In genomic region chr5:119671124-119671801, GRCm38 (mm10) we compare ENCODE assay signal across 8 mouse cellular contexts. TPM values are rescaled to one million over a fixed set of nuclear protein-coding genes. Genes with fewer than 3 reads are reported as not detected.
DNase-seq lines count a peak whose midpoint lies in the region; ATAC-seq and TF ChIP-seq lines count a peak whose summit lies in the region.

No protein-coding gene starts in this region.

- H3K9ac ChIP-seq in liver, adult 2 months (ENCODE audit: low read depth, low read length) = peak overlapping the region; percentile 36
- H3K9ac ChIP-seq in embryonic facial prominence, embryonic 15.5 days = peak overlapping the region; percentile 89
- H3K9ac ChIP-seq in hindbrain, embryonic 11.5 days (ENCODE audit: low read depth, low read length) = peak overlapping the region; percentile 11; the same call in 1 of the 2 replicates
- H3K9ac ChIP-seq in lung, embryonic 16.5 days (ENCODE audit: low read length) = peak overlapping the region; percentile 91

- peak overlapping the region; percentile 65 for H3K4me3 ChIP-seq in liver, adult 2 months (ENCODE audit: insufficient read depth, low read depth, low read length)
- peak overlapping the region; percentile 64 for H3K4me3 ChIP-seq in embryonic facial prominence, embryonic 15.5 days (replicated peaks)
- peak overlapping the region; percentile 26 for H3K4me3 ChIP-seq in hindbrain, embryonic 11.5 days (ENCODE audit: low read depth, low read length)
- peak overlapping the region; percentile 70 for H3K4me3 ChIP-seq in lung, embryonic 16.5 days (ENCODE audit: low read length)

- no peak for ATAC-seq in embryonic facial prominence, embryonic 15.5 days (ENCODE audit: insufficient number of reproducible peaks, low FRiP score, low TSS enrichment, low read depth)
- no peak for ATAC-seq in hindbrain, embryonic 11.5 days (ENCODE audit: low FRiP score)
- ATAC-seq in lung, embryonic 16.5 days (ENCODE audit: low read depth) = no peak

- H3K4me2 ChIP-seq in embryonic facial prominence, embryonic 15.5 days (replicated peaks) = peak overlapping the region; percentile 78
- H3K4me2 ChIP-seq in hindbrain, embryonic 11.5 days (replicated peaks; ENCODE audit: low read depth, low read length) = peak overlapping the region; percentile 52
- peak overlapping the region; percentile 79 for H3K4me2 ChIP-seq in lung, embryonic 16.5 days (ENCODE audit: low read depth, low read length)

- peak overlapping the region; percentile 3 for H3K27ac ChIP-seq in liver, adult 2 months (replicated peaks; ENCODE audit: insufficient read depth, low read depth, low read length)
- peak overlapping the region; percentile 99 for H3K27ac ChIP-seq in embryonic facial prominence, embryonic 15.5 days (replicated peaks)
- H3K27ac ChIP-seq in hindbrain, embryonic 11.5 days (ENCODE audit: low read depth, low read length) = no peak overlapping the region
- peak overlapping the region; percentile 98 for H3K27ac ChIP-seq in lung, embryonic 16.5 days (ENCODE audit: low read length)

- DNase-seq in liver, adult 2 months (ENCODE audit: extremely low read depth, low read depth, low spot score) = peak; percentile 34
- no peak for DNase-seq in liver
- peak; percentile 58 for DNase-seq in hindbrain, embryonic 11.5 days (ENCODE audit: low spot score)
- no peak for DNase-seq in frontal cortex, postnatal 10 days (ENCODE audit: low spot score in 2 of 2)
- DNase-seq in urinary bladder, postnatal 36 days (ENCODE audit: low spot score in 2 of 2) = no peak
- no peak for DNase-seq in layer of hippocampus, adult 8-10 months (ENCODE audit: low spot score in 2 of 2)

- TF ChIP-seq CTCF in liver, adult 2 months (IDR thresholded peaks at IDR 0.05; ENCODE audit: low read depth, low read length) = no peak

- WGBS in liver, adult 2 months = 1% methylated on average over 40 of the region's 40 CpGs
- WGBS in embryonic facial prominence, embryonic 15.5 days = under 1% methylated on average over 40 of the region's 40 CpGs
- under 1% methylated on average over 40 of the region's 40 CpGs for WGBS in hindbrain, embryonic 11.5 days
- WGBS in lung, embryonic 16.5 days = under 1% methylated on average over 40 of the region's 40 CpGs

- H3K9me3 ChIP-seq in embryonic facial prominence, embryonic 15.5 days (replicated peaks) = no peaks in the 10 kb centered on the region
- no peaks in the 10 kb centered on the region for H3K9me3 ChIP-seq in hindbrain, embryonic 11.5 days (ENCODE audit: control insufficient read depth, low read length)
- no peaks in the 10 kb centered on the region for H3K9me3 ChIP-seq in lung, embryonic 16.5 days (ENCODE audit: control insufficient read depth, low read length)

- H3K79me2 ChIP-seq in liver, adult 2 months (ENCODE audit: control insufficient read depth, insufficient read depth, low read length) = 0 out of 2 replicates have a peak, but pooled peaks cover 3% of the 10 kb centered on the region

- TF ChIP-seq POLR2A in liver, adult 2 months (IDR thresholded peaks at IDR 0.05; ENCODE audit: extremely low read depth, insufficient read depth, low read length) = no peak

- H3K27me3 ChIP-seq in liver, adult 2 months (ENCODE audit: control insufficient read depth, insufficient read depth, low read length) = no peaks in the 10 kb centered on the region
- H3K27me3 ChIP-seq in embryonic facial prominence, embryonic 15.5 days = peaks cover 33% of the 10 kb centered on the region
- H3K27me3 ChIP-seq in hindbrain, embryonic 11.5 days (ENCODE audit: control insufficient read depth, insufficient read depth, low read length) = peaks cover 95% of the 10 kb centered on the region
- H3K27me3 ChIP-seq in lung, embryonic 16.5 days (ENCODE audit: control insufficient read depth, insufficient read depth, low read depth, low read length) = peaks cover 22% of the 10 kb centered on the region

- no peaks in the 10 kb centered on the region for H3K4me1 ChIP-seq in liver, adult 2 months (ENCODE audit: control insufficient read depth, insufficient read depth, low read length)
- H3K4me1 ChIP-seq in embryonic facial prominence, embryonic 15.5 days = peaks cover 33% of the 10 kb centered on the region
- H3K4me1 ChIP-seq in hindbrain, embryonic 11.5 days (replicated peaks; ENCODE audit: control insufficient read depth, insufficient read depth, low read length) = peaks cover 7% of the 10 kb centered on the region; the same call in 1 of the 2 replicates
- peaks cover 22% of the 10 kb centered on the region for H3K4me1 ChIP-seq in lung, embryonic 16.5 days (replicated peaks; ENCODE audit: control insufficient read depth, insufficient read depth, low read length)

- peaks cover 2% of the 10 kb centered on the region; the same call in 1 of the 2 replicates for H3K36me3 ChIP-seq in liver, adult 2 months (ENCODE audit: control insufficient read depth, insufficient read depth, low read length)
- H3K36me3 ChIP-seq in embryonic facial prominence, embryonic 15.5 days = no peaks in the 10 kb centered on the region
- no peaks in the 10 kb centered on the region for H3K36me3 ChIP-seq in hindbrain, embryonic 11.5 days (ENCODE audit: control insufficient read depth, insufficient read depth, low read length)
- no peaks in the 10 kb centered on the region for H3K36me3 ChIP-seq in lung, embryonic 16.5 days (ENCODE audit: control insufficient read depth, insufficient read depth, low read length)

RNA-seq across cellular contexts. Expression of gene Tbx3, which starts 0.8 kb away (rescaled TPM):
- 7.7 and 8.2 TPM in 2 replicates for total RNA-seq in liver, adult 2 months (2014; rRNA removed)
- polyA plus RNA-seq in liver, adult 2 months (2012; rRNA removed) = 25.0 and 32.4 TPM in 2 replicates
- polyA plus RNA-seq in embryonic facial prominence, embryonic 15.5 days (2015; fragmentation: Nextera tagmentation; extraction: Ambion mirVana) = 38.8 and 42.1 TPM in 2 replicates
- polyA plus RNA-seq in hindbrain, embryonic 11.5 days (2014; fragmentation: Nextera tagmentation; extraction: Ambion mirVana) = 5.1 and 9.0 TPM in 2 replicates
- 53.4 and 65.3 TPM in 2 replicates for polyA plus RNA-seq in lung, embryonic 16.5 days (2015; fragmentation: Nextera tagmentation; extraction: Ambion mirVana)
- total RNA-seq in layer of hippocampus, adult 8-10 months (2022) = 1 to 10 TPM; 2.2 to 3.4 (median 2.6) TPM

Comparison
In these comparisons a context has a peak if more than half of its experiments do, and no peak if none do; other contexts are left out.
1. DNase-seq: peak in liver, adult 2 months (single experiment) and hindbrain, embryonic 11.5 days (single experiment); none in liver (single experiment), frontal cortex, postnatal 10 days (0 of 2), urinary bladder, postnatal 36 days (0 of 2) and layer of hippocampus, adult 8-10 months (0 of 2).
2. H3K9ac ChIP-seq: peak in every context shown above with its lines; median percentile 91 in lung, embryonic 16.5 days; 89 in embryonic facial prominence, embryonic 15.5 days; 36 in liver, adult 2 months; 11 in hindbrain, embryonic 11.5 days.
3. Peak in every context shown above with its lines, with median percentiles within 50 percentile points of each other: H3K4me3 ChIP-seq and H3K4me2 ChIP-seq.